Comparison of ENCODE assay signal across 15 mouse cellular contexts in the genomic region with DNA sequence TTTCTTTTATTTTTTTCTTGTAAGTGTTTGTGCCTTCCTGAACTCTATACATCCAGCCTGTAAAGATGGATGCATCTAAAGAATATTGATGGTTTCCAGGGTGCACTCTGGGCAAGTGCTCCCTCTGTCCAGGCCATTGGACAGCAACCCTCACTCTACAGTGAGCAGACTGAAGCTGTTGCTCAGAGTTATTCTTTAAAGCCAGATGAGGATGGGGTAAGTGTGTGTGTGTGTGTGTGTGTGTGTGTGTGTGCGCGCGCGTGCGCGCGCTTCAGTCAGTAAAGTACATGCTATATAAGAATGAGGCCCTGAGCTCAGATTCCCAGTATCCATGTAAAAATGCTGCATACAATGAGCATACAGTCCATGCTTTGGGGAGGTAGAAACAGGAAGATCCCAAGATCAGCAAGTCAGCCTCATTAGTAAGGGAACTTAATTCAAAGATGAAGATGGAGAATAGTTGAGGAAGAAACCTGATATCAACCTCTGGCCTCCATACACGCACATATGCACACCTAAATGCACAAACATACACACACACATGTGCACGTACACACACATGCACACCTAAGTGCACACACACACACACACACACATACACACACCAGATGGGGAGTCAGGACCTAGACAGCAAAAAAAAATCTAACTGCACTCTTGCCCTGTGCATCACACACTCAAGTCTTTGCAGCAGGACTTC.
DNase-seq lines count a peak whose midpoint lies in the region; ATAC-seq and TF ChIP-seq lines count a peak whose summit lies in the region.
"Had no signal": no experiment of that assay in that cellular context is flagged by ENCODE, and none has a peak within 500 bp of the region (broad histone marks: within the 10 kb centered on the region; RNA-seq: fewer than 3 reads in every experiment).

No protein-coding gene starts in this region.

- no peak overlapping the region for H3K9ac ChIP-seq in forebrain, embryonic 11.5 days (ENCODE audit: low read length)
- H3K9ac ChIP-seq in forebrain, embryonic 15.5 days (replicated peaks) = no peak overlapping the region
- H3K9ac ChIP-seq in hindbrain, embryonic 16.5 days (ENCODE audit: low read depth, low read length) = no peak overlapping the region
- no peak overlapping the region for H3K9ac ChIP-seq in midbrain, embryonic 16.5 days (ENCODE audit: low read depth, low read length)
- H3K9ac ChIP-seq in intestine, embryonic 15.5 days = no peak overlapping the region
- H3K9ac ChIP-seq: liver, embryonic 14.5 days had no signal

- H3K27me3 ChIP-seq in forebrain, embryonic 11.5 days (ENCODE audit: control insufficient read depth, insufficient read depth, low read length) = no peaks in the 10 kb centered on the region
- no peaks in the 10 kb centered on the region for H3K27me3 ChIP-seq in forebrain, embryonic 15.5 days
- no peaks in the 10 kb centered on the region for H3K27me3 ChIP-seq in hindbrain, embryonic 16.5 days (replicated peaks; ENCODE audit: control insufficient read depth, insufficient read depth, low read length)
- no peaks in the 10 kb centered on the region for H3K27me3 ChIP-seq in midbrain, embryonic 16.5 days (ENCODE audit: control insufficient read depth, insufficient read depth, low read depth, low read length)
- no peaks in the 10 kb centered on the region for H3K27me3 ChIP-seq in intestine, embryonic 15.5 days (replicated peaks)

- no peak for TF ChIP-seq POLR2A in lung, adult 2 months (IDR thresholded peaks at IDR 0.05; ENCODE audit: borderline replicate concordance, extremely low read depth, low read depth, low read length)

- ATAC-seq in forebrain, embryonic 11.5 days (replicated peaks; ENCODE audit: low FRiP score) = peak; percentile 45
- ATAC-seq in forebrain, embryonic 15.5 days (replicated peaks) = no peak
- ATAC-seq in hindbrain, embryonic 16.5 days = 0 out of 2 replicates have a peak, but pooled peaks have one; percentile 42
- peak; percentile 53; the same call in 1 of the 2 replicates for ATAC-seq in midbrain, embryonic 16.5 days
- no peak for ATAC-seq in intestine, embryonic 15.5 days

- H3K9me3 ChIP-seq in forebrain, embryonic 11.5 days (ENCODE audit: control insufficient read depth, low read length) = no peaks in the 10 kb centered on the region
- H3K9me3 ChIP-seq in forebrain, embryonic 15.5 days = no peaks in the 10 kb centered on the region
- H3K9me3 ChIP-seq in hindbrain, embryonic 16.5 days (ENCODE audit: control insufficient read depth, low read length) = no peaks in the 10 kb centered on the region
- H3K9me3 ChIP-seq in midbrain, embryonic 16.5 days (replicated peaks; ENCODE audit: control insufficient read depth, low read length, poor library complexity, severe bottlenecking) = no peaks in the 10 kb centered on the region
- no peaks in the 10 kb centered on the region for H3K9me3 ChIP-seq in intestine, embryonic 15.5 days

- peaks cover 7% of the 10 kb centered on the region for H3K4me1 ChIP-seq in forebrain, embryonic 11.5 days (replicated peaks; ENCODE audit: control insufficient read depth, insufficient read depth, low read length)
- H3K4me1 ChIP-seq in forebrain, embryonic 15.5 days = peaks cover 15% of the 10 kb centered on the region
- H3K4me1 ChIP-seq in hindbrain, embryonic 16.5 days (ENCODE audit: control insufficient read depth, insufficient read depth, low read depth, low read length) = no peaks in the 10 kb centered on the region
- peaks cover 13% of the 10 kb centered on the region for H3K4me1 ChIP-seq in midbrain, embryonic 16.5 days (ENCODE audit: control insufficient read depth, insufficient read depth, low read length)
- no peaks in the 10 kb centered on the region for H3K4me1 ChIP-seq in intestine, embryonic 15.5 days (replicated peaks)
- H3K4me1 ChIP-seq in lung, adult 2 months (ENCODE audit: control insufficient read depth, insufficient read depth, low read length) = no peaks in the 10 kb centered on the region

- WGBS in forebrain, embryonic 11.5 days = 88% methylated on average over 9 of the region's 9 CpGs
- WGBS in forebrain, embryonic 15.5 days = 84% methylated on average over 9 of the region's 9 CpGs
- WGBS in hindbrain, embryonic 16.5 days = 90% methylated on average over 9 of the region's 9 CpGs
- 79% methylated on average over 9 of the region's 9 CpGs for WGBS in midbrain, embryonic 16.5 days
- 93% methylated on average over 9 of the region's 9 CpGs for WGBS in intestine, embryonic 15.5 days
- WGBS in lung, adult 2 months = 96% methylated on average over 9 of the region's 9 CpGs

- no peaks in the 10 kb centered on the region for H3K36me3 ChIP-seq in forebrain, embryonic 11.5 days (ENCODE audit: control insufficient read depth, insufficient read depth, low read length)
- no peaks in the 10 kb centered on the region for H3K36me3 ChIP-seq in forebrain, embryonic 15.5 days
- no peaks in the 10 kb centered on the region for H3K36me3 ChIP-seq in hindbrain, embryonic 16.5 days (ENCODE audit: control insufficient read depth, insufficient read depth, low read length)
- H3K36me3 ChIP-seq in midbrain, embryonic 16.5 days (ENCODE audit: control insufficient read depth, insufficient read depth, low read length) = no peaks in the 10 kb centered on the region
- no peaks in the 10 kb centered on the region for H3K36me3 ChIP-seq in intestine, embryonic 15.5 days
- H3K36me3 ChIP-seq: G1E had no signal

- no peak overlapping the region for H3K4me3 ChIP-seq in forebrain, embryonic 11.5 days (ENCODE audit: low read depth, low read length)
- no peak overlapping the region for H3K4me3 ChIP-seq in forebrain, embryonic 15.5 days
- H3K4me3 ChIP-seq in hindbrain, embryonic 16.5 days (ENCODE audit: low read length) = no peak overlapping the region
- H3K4me3 ChIP-seq in midbrain, embryonic 16.5 days (ENCODE audit: low read depth, low read length) = no peak overlapping the region
- no peak overlapping the region for H3K4me3 ChIP-seq in intestine, embryonic 15.5 days (replicated peaks)
- H3K4me3 ChIP-seq in lung, adult 2 months (replicated peaks; ENCODE audit: extremely low read depth, low read depth, low read length) = no peak overlapping the region
- H3K4me3 ChIP-seq: left cerebral cortex, adult 2 months had no signal

- TF ChIP-seq CTCF in lung, adult 2 months (IDR thresholded peaks at IDR 0.05; ENCODE audit: insufficient read depth, low read length) = no peak

- no peak overlapping the region for H3K4me2 ChIP-seq in forebrain, embryonic 11.5 days (ENCODE audit: low read depth, low read length, severe bottlenecking)
- H3K4me2 ChIP-seq in forebrain, embryonic 15.5 days (replicated peaks) = no peak overlapping the region
- H3K4me2 ChIP-seq in hindbrain, embryonic 16.5 days (ENCODE audit: low read length) = no peak overlapping the region
- no peak overlapping the region for H3K4me2 ChIP-seq in midbrain, embryonic 16.5 days (ENCODE audit: low read length)
- H3K4me2 ChIP-seq in intestine, embryonic 15.5 days (replicated peaks) = no peak overlapping the region

- peak overlapping the region; percentile 82 for H3K27ac ChIP-seq in forebrain, embryonic 11.5 days (ENCODE audit: low read depth, low read length)
- peak overlapping the region; percentile 64 for H3K27ac ChIP-seq in forebrain, embryonic 15.5 days (replicated peaks)
- peak overlapping the region; percentile 18; the same call in 1 of the 2 replicates for H3K27ac ChIP-seq in hindbrain, embryonic 16.5 days (ENCODE audit: low read depth, low read length)
- H3K27ac ChIP-seq in midbrain, embryonic 16.5 days (ENCODE audit: low read length) = peak overlapping the region; percentile 70
- H3K27ac ChIP-seq in intestine, embryonic 15.5 days = no peak overlapping the region
- H3K27ac ChIP-seq: left cerebral cortex, adult 2 months; liver, embryonic 14.5 days had no signal

- DNase-seq in forebrain, embryonic 11.5 days (ENCODE audit: low spot score) = no peak
- DNase-seq in yolk sac, embryonic 10.5 days (ENCODE audit: low spot score) = no peak
- DNase-seq in lung, adult 2 months = no peak
- DNase-seq: cerebellum, adult 11-12 months; gastrocnemius, postnatal 14 days; kidney, adult 9 months; lung, postnatal 10 days; right cerebral cortex, postnatal 14 days had no signal

Comparison
In these comparisons a context has a peak if more than half of its experiments do, and no peak if none do; other contexts are left out.
1. ATAC-seq: peak in forebrain, embryonic 11.5 days (single experiment), hindbrain, embryonic 16.5 days (single experiment) and midbrain, embryonic 16.5 days (single experiment); none in forebrain, embryonic 15.5 days (single experiment) and intestine, embryonic 15.5 days (single experiment).